Mouse (Mus musculus) kidney, adult 2 months (tissue): ENCODE results near the gene Stag1.

Experiments
- CTCF ChIP-seq: fragments of 200-500 bp; conservative IDR thresholded peaks from 2 replicates; pipeline ENCODE4 v1.5.1; 2011; ENCODE audit warnings: low read depth, mild to moderate bottlenecking, control low read depth, low read length, moderate library complexity, mixed read lengths; ENCODE audit not compliant: insufficient read depth, insufficient read length
- POLR2A ChIP-seq: fragments of 200-500 bp; IDR thresholded peaks from one replicate; pipeline ENCODE4 v1.6.1; 2011; ENCODE audit warnings: low read depth, low read length, control low read depth

DNA sequence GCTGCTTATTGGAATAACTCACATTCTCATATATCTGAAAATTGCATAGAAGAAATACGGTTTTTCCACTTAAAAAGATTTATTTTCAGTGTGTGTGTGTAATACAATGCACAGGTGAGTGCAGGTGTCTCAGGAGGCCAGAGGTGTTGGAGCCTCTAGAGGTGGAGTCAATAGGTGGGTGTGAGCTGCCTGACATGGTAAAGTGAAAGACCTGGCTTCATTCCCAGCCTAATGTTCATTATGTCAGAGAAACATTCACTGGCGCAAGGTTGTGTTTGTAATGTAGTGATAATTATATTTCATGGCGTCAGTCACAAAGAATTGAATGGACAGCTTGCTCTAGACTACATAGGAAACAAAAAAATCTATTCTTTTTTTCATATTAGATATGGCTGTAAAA lies 56.5 kb downstream of the Stag1 start:
- no peak for TF ChIP-seq POLR2A
- no peak for TF ChIP-seq CTCF
